Mouse (Mus musculus): Measurements from ENCODE around the gene Fam189b.

The Fam189b gene

GRCm38 (mm10) chr3:89165268-89165870, 17.6 kb upstream of the Fam189b start:
- DNase-seq (ENCODE audit: low read depth, low spot score): no peak

DNA sequence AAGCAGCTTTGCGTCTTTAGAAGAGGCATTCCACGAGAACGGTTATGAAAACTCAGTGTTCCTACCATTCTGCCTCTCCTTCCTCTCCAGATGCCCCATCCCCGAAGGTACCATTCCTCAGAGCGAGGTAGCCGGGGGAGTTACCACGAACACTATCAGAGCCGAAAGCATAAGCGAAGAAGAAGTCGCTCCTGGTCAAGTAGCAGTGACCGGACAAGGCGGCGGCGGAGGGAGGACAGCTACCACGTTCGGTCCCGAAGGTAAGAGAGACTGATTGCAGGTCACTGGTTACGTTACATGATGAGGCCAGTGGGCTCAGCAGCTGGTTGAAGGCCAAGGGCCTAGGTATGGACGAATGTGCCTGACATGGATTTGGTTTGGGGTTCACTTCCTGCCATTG, 16.0 kb upstream of the Fam189b start:
- DNase-seq (ENCODE audit: low read depth, low spot score): no peak

GRCm38 (mm10) chr3:89174844-89175243, 8.1 kb upstream of the Fam189b start:
- DNase-seq (ENCODE audit: low read depth, low spot score): no peak

DNA sequence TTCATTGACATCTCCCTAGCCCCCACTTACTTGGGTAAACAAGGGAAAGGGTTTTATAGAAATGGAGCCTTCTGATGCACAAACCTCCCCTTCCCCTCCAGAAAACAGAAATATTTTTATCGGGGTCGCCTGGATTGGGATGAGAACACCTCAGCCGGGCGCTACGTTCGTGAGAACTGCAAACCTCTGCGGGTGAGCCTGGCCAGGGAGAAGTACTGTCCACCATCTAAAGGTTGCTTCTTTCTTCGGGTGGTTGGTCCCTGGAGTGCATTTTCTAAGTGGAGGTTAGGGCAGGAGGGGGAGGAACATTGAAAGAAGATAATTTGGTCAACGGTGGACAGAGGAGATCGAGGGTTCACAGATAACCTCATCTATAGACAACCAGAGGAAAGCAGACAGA, 7.4 kb upstream of the Fam189b start:
- DNase-seq (ENCODE audit: low read depth, low spot score): no peak

- DNase-seq (ENCODE audit: low read depth, low spot score): no peak
These were observed 6.5 kb upstream of the Fam189b start for GRCm38 (mm10) chr3:89176421-89176820.

- DNase-seq (ENCODE audit: low read depth, low spot score): peak; percentile 98
These were observed 5.5 kb upstream of the Fam189b start, which contains the start of gene Scamp3 for GRCm38 (mm10) chr3:89177242-89178106. TSS of gene Scamp3 (plus strand) at chr3:89177473.

GRCm38 (mm10) chr3:89178107-89178385, 4.9 kb upstream of the Fam189b start:
- DNase-seq (ENCODE audit: low read depth, low spot score): no peak

DNA sequence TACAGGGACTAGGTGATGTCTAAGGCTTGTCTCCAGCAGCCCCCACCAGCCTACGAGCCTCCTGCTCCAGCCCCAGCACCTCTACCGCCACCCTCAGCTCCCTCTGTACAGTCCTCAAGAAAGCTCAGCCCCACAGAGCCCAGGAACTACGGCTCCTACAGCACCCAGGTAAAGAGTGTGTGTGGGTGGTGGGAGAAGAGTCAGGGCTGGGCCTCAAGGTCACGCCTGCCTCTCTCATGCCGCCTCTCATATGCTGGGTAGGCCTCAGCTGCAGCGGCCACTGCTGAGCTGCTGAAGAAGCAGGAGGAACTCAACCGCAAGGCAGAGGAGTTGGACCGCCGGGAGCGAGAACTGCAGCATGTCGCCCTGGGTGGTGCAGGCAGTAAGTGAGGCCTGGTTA, 3.9 kb upstream of the Fam189b start:
- no peak for DNase-seq (ENCODE audit: low read depth, low spot score)

DNA sequence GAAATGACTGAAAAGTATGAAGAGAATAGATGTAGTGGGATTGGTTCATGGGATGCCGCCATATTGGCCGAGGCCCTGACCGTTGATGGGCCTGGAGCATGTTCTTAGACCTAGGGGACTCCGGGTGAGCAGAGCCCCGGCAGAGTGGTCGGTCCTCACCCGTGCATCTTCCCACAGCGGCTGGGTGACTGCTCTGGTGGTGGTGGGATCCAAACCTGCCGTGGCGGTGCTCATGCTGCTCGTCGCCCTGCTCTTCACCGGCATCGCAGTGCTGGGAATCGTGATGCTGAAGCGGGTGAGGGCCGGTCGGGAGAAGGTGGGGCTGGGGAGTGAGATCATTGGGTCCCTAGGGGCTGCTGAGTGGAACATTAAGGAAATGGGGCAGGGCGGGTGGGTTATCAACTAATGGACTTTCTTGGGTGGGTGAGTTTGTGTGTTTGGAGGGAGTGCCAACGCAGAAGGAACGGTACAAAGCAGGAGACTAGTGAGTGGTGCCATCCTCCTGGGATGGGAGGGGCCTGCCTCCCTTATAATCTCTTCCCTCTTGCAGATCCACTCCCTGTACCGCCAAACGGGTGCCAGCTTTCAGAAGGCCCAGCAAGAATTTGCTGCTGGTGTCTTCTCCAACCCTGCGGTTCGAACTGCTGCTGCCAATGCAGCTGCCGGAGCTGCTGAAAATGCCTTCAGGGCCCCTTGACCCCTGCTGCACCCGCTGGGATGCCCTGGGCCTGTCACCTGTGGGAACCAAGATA, 1.0 kb upstream of the Fam189b start:
- no peak for DNase-seq (ENCODE audit: low read depth, low spot score)

- no peak for DNase-seq (ENCODE audit: low read depth, low spot score)
These were observed 349 bp upstream of the Fam189b start for GRCm38 (mm10) chr3:89182531-89183057.

GRCm38 (mm10) chr3:89183959-89184315, 994 bp downstream of the Fam189b start:
- no peak for DNase-seq (ENCODE audit: low read depth, low spot score)

DNA sequence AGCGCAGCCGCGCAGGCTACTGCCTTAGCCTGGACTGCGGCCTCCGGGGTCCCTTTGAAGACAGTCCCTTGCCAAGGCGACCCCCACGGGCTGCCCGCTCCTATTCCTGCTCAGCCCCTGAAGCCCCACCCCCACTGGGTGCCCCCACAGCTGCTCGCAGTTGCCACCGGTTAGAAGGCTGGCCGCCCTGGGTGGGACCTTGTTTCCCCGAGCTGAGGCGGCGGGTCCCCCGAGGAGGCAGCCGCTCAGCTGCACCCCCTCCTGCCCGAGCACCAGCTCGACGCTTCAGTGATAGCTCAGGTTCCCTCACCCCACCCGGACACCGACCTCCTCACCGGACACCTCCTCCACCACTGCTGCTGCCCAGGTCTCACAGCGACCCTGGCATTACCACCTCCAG, 4.3 kb downstream of the Fam189b start:
- DNase-seq (ENCODE audit: low read depth, low spot score): no peak

GRCm38 (mm10) chr3:89187690-89188477, 4.9 kb downstream of the Fam189b start:
- no peak for DNase-seq (ENCODE audit: low read depth, low spot score)

- DNase-seq (ENCODE audit: low read depth, low spot score): no peak
These were observed 5.5 kb downstream of the Fam189b start for GRCm38 (mm10) chr3:89188478-89188875.

DNA sequence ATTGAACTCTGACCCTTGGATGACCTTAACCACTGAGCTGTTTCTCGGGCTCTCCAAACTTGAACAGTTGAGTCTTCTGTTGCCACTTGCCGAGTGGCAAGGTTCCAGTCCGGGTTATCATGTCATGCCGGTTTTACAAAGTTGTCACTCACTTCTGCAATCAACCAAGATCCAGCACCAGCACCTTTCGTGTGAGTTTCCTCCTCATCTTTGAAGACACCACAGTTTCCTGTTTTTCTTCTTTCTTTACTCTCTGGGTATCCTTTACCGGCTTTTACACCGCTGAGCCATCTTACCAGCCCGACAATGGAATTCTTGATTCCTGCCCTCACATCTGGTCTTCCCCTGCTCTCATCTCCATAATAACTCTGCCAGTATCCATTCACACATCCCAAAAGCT, 7.5 kb downstream of the Fam189b start:
- no peak for DNase-seq (ENCODE audit: low read depth, low spot score)

GRCm38 (mm10) chr3:89193351-89193750, 10.4 kb downstream of the Fam189b start:
- no peak for DNase-seq (ENCODE audit: low read depth, low spot score)

DNA sequence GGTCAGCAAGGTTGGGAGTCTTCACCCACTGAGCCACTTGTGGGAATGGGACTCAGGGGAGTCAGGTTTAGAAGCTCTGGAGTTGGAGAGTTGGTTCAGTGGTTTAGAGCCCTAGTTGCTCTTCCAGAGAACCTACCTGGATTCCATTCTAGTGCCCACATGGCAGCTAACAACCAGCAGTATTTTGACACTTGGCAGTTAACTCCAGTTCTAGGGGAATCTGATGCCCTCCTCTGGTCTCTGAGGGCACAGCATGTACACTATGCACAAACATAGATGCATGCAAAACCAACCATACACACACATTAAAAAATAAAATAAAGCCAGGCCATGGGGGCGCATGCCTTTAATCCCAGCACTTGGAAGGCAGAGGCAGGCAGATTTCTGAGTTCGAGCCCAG, 10.9 kb downstream of the Fam189b start:
- no peak for DNase-seq (ENCODE audit: low read depth, low spot score)

- DNase-seq (ENCODE audit: low read depth, low spot score): peak; percentile 90
These were observed 13.3 kb downstream of the Fam189b start for GRCm38 (mm10) chr3:89195979-89196877.

GRCm38 (mm10) chr3:89199839-89200238, 16.9 kb downstream of the Fam189b start:
- DNase-seq (ENCODE audit: low read depth, low spot score): no peak

DNA sequence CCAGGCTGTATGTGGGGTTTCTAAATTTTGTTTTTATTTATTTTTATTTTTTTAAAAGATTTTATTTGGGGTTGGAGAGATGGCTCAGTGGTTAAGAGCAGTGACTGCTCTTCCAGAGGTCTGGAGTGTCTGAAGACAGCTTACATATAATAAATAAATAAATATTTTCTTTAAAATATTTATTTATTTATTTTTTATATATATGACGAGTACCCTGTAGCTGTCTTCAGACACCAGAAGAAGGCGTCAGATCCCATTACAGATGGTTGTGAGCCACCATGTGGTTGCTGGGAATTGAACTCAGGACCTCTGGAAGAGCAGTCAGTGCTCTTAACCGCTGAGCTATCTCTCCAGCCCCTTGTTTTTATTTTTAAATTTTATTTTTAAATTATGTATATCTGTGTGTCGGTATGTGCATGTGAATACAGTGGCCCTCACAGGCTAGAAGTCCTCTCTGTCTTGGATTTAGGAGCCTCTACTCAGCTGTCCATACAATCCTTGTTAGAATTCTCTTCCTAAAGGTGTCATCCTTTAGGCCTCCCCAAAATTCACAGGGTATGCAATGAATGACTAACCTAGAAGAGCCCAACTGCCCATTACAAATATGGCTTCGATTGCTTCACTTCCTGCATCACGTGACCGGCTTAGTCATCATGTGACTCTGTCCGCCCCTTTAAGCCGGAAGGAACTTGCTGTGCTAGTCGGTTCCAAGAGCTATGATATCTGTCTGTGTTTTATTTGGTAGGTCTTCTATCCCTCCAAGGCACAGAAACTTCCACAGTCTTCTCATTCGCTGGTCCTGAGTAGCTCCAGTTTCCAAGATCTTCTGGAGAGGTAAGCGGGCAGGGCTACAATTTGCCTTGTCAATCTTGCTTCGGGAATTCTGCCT, 19.6 kb downstream of the Fam189b start, which contains the start of gene Gba:
Gba (plus strand) TSS at position 676 of the 889 bp plus-strand sequence.
- peak; percentile 89 for DNase-seq (ENCODE audit: low read depth, low spot score)

Data from telencephalon, adult 2 months (tissue).